Mouse (Mus musculus) mouse trophoblast stem cell (cell line): ENCODE results near the gene Sorcs3.

Source experiments
- in situ Hi-C, 2 experiments: fragments of 300-500 bp; cut with MseI, MboI; formaldehyde crosslinking; loops; 2 replicates in 1 of 2; 3 replicates in 1 of 2; pipeline ENCODE4 v1.15.1; 2025

Sorcs3 gene

GRCm38 (mm10) chr19:48834342-48834741 lies 628.5 kb downstream of the Sorcs3 start:
- in situ Hi-C loops, result no loop called here

- in situ Hi-C loops, result no loop called here
Measured at GRCm38 (mm10) chr19:48839418-48839817, 633.6 kb downstream of the Sorcs3 start.

DNA sequence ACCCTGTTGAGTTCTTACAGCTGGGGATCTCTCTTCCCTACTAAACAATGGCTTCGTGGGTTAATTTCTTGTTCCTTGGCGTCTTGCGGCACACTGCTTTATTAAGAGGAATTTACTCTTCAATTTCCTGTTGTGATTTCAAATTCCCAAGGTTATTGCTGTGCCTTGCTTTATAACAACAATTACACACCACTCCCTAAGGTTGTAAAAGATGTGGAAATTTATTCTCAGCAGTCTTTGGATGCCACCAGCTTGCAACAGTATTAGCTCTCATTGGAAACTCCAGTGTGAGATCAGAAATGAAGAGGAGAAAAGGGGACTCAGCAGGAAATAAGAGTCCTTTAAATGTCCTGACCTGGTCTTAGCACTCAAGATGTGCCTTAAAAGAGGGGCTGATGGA lies 641.9 kb downstream of the Sorcs3 start:
- in situ Hi-C loops, result no loop called here

DNA sequence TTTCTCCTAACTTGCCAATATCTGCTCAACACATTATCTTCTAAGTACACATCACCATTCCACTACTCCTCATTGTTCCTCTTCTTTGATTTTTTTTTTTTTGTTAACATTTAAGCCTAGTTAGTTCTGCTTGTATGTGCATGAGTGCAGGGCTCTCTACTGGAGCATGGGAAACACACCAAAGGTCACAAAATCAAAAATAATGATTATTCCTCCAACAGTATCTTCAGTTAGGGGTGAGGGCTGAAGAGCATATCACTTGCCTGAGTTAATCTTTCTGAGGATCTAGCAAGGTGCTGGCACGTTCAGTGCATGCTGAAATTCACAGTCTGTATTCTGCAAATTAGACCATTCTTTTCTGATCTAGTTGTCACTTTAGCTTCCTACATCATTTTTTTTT lies 644.6 kb downstream of the Sorcs3 start:
- in situ Hi-C loops, result no loop called here
